Mouse (Mus musculus) embryo, embryonic 10 days (tissue): ENCODE results near the gene Pcbp2.

Source experiments
- DNase-seq: peaks from one replicate; pipeline ENCODE4 v3.0.0-alpha.2; 2015; ENCODE audit warnings: low spot score

Gene Pcbp2

DNA sequence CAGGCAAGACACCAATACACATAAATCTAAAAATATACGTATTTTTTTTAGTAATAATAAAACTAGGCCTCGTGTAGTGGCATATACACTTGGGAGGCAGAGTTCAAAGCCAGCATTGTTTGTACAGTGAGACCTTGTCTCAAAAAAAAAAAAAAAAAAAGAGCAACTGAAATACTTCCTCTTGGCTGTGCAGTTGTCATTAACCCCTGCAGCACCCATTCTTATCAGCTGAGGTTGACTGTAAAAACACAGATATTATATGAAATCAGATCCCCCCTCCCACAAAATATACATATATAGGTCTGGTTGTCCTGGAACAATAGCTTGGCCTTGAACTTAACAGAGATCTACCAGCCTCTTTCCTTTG lies 36.1 kb downstream of the Pcbp2 start:
- DNase-seq, result no peak

- no peak for DNase-seq
These were observed 36.5 kb downstream of the Pcbp2 start for GRCm38 (mm10) chr15:102506864-102507263.

DNA sequence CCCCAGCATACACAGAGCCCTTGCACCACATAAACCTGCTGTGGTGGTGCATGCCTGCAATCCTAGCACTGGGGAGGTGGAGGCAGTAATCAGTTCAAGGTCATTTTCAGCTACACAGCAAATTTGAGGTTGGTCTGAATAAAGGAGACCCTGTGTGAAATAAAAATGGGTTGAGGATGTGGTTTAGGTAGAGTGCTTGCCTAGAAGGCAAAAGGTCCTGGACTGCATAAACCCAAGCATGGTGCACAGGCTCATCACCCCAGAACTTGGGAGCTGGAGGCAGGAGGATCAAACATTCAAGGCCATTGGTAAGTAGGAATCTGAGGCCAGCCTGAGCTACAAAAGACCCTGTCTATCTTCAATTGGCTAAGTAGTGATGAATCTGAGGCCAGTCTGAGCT lies 37.2 kb downstream of the Pcbp2 start:
- DNase-seq, result no peak

GRCm38 (mm10) chr15:102508336-102508735 lies 38.0 kb downstream of the Pcbp2 start:
- no peak for DNase-seq

- DNase-seq, result no peak
These were observed 39.8 kb downstream of the Pcbp2 start for GRCm38 (mm10) chr15:102510110-102510509.

DNA sequence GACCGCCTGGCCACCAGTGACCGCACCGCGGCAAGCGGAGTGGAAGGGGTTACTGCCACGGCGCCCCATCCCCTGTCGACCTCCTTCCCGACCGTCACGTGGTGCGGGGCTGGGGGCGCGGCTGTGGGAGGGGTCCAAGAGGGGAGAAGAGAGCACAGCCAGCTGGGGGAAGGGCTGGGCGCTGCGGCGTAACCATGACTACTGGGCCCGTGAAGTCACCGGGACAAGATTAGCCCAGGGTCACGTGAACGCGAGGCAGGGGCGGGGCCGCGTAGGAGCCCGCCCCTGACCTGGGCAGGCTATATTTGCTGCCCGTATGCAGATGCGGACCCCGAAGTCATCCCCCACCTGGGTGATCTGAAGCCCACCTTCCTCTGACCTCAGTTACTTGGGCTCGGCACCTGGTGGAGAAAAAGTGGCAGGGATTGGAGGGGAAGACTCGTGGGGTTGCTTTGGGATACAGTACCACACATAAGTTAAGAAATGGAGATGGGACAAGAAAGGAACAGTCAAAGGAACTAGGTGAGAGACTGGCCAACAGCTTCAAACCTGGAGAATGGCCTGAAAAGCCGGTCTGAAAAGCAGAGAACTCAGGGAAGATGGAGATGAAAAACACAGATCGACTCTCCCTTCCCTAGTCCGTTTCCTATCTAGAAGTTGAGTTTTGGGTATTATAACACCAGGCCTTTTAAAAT lies 40.4 kb downstream of the Pcbp2 start:
- DNase-seq, result peak; percentile 96

GRCm38 (mm10) chr15:102511285-102511833 lies 41.0 kb downstream of the Pcbp2 start:
- peak; percentile 61 for DNase-seq

GRCm38 (mm10) chr15:102512010-102512409 lies 41.7 kb downstream of the Pcbp2 start:
- peak; percentile 30 for DNase-seq

DNA sequence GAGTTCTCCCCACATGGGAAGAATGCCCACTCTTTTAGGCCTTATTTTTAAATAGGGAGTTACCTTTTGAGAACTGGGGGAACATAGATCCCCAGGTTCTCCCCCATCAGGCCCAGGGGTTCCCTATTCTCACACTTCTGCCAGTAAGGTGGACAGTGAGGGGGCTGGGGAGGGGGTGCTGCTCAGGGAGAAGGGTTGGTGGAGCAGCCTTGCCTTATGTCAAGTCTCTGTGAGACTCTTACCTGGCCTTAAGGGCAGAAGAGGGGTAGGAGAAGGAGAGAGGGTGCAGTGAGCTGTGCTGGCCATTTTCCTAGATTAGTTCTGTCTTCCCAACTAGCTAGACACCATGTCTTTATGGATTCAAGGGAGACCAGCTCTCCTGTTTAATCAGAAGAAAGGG lies 42.1 kb downstream of the Pcbp2 start:
- DNase-seq, result no peak

DNA sequence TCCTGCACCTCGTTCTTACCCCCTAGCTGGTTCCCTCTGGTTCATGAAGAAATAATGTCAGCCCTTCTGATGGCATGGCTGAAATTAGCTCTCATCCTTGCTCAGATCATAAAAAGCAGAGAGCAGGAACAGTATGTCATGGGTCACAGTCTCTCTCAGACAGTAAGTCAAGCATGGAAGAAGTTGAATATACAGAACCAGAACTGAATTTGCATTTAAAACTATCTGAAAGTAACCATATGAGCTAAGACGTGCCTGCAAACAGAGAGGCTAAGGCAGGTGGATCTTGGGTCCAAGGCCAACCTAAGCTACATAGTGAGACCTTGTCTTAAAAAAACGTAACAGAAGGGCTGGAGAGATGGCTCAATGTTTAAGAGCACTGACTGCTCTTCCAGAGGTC lies 42.7 kb downstream of the Pcbp2 start:
- no peak for DNase-seq

DNA sequence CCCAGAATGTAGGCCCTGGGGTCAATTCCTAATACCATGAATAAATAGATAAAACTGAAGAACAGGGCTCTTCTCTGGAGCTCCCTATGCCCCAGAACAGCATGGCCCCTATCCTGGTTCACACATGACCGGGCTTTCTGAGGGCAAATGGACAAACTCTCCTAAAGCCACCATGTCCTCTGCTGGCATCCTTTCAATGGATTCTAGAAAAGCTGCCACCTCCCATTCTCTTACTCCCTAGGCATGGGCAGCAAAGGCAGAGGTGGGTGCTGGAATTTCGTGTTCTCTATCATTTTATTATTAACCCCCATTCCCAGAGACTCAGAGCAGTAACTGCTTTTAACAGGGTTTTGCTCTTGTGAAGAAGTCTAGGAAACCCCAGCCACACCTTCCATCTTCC lies 44.9 kb downstream of the Pcbp2 start:
- DNase-seq, result no peak

GRCm38 (mm10) chr15:102515791-102516190 lies 45.5 kb downstream of the Pcbp2 start:
- no peak for DNase-seq

DNA sequence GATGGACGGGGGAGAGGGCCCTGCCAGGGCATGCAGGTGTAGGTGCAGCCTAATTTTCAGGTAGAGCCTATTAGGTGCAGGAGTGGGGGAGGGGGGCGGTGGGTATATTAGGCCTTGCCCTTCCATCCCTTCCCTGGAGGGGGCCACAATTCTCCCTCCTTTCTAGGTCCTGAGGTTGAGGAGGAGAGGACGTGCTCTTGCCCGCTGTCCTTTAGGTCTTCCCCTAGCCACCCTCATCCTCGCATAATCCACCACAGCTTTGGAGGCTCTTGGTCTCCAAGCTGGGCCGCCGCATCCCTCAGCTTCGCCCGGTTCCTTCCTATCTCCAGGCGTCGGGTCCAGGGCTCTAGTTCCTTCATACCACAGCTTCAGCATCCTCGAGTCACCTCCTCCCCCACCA lies 46.0 kb downstream of the Pcbp2 start:
- no peak for DNase-seq

DNA sequence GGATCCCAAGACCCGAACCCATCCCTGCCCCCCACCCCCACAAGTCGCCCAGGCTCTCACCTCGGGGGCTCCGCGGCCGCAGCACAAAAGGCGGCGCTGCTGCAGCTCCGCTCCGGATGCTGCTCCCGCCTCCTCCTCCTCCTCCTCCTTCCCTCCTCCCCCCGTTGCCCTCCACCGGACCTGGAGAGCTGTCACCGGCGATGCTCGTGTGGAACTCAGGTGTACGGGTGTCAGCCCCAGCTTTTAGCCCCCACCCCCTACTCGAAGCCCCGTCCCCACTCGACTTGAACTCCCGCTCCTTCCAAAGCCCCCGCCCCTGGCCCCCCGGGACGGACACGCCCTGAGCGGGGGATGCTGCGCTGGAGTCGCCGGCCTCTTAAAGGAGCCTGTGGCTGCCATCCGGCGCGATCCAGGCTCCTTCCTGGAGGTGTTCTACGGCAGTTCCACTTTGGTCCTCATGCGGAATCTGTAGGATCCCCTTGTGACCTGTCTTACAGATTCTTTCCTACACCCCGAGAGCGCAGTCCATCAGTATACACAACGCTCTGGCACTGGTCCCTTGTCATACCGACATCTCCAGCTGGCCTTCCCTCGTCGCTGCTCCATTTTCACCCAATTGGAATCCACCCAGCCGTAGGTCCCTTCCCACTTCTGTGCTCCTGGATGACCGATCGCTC lies 46.5 kb downstream of the Pcbp2 start, which contains the start of gene Map3k12:
Gene Map3k12 (minus strand): TSS at position 337 of the 677 bp plus-strand sequence.
- peak; percentile 73 for DNase-seq

DNA sequence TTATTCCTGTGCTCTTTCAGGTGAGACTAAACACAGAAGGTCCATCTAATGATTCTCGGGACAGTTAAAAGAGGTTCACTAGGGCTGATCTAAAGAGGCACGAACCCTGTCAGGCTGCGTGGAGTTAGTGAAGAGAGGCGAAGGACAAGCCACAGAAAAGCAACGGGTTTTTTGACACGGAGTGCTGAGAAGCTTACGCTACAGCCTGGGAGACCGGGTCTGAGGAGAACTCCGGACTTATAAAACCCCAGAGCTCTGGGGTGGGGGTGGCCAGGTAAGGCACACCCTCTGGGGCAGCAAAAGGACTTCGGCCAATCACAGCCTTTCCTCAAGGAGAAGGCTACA lies 47.3 kb downstream of the Pcbp2 start:
- DNase-seq, result no peak

GRCm38 (mm10) chr15:102517976-102518858 lies 47.9 kb downstream of the Pcbp2 start, which contains the start of gene Tarbp2:
Gene Tarbp2, plus strand, starts transcription at chr15:102518192.
- peak; percentile 99 for DNase-seq

DNA sequence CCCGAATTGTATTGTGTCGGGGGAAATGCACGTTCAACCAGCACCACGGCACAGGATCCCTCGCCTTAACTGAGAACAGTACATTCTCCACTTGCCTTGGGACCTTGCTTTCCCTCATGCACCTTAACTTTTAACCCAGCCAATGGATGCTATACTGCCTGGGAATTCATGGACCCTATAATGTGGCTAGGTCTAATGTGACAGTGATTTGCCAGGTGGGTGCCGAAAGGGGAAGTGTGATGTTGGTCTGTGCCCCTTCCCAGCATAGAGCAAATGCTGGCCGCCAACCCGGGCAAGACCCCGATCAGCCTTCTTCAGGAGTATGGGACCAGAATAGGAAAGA lies 48.5 kb downstream of the Pcbp2 start:
- DNase-seq, result no peak

GRCm38 (mm10) chr15:102519211-102520141 lies 49.1 kb downstream of the Pcbp2 start:
- DNase-seq, result no peak

DNA sequence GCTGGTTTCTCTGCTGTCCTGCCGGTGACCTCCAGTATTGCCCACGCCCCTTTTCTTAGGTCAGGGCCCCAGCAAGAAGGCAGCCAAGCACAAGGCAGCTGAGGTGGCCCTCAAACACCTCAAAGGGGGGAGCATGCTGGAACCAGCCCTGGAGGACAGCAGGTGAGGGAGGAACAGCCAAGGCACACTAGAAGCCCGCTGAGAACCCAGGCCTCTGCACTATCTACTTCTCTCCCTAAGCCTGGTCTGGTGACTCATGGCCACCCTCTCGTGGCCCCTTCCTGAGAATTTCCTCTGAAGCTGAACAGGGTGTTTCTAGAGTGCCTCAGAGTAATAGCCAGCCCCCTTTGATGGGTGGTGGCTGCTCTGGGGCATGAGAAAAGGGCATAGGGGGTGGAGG lies 50.1 kb downstream of the Pcbp2 start:
- no peak for DNase-seq

DNA sequence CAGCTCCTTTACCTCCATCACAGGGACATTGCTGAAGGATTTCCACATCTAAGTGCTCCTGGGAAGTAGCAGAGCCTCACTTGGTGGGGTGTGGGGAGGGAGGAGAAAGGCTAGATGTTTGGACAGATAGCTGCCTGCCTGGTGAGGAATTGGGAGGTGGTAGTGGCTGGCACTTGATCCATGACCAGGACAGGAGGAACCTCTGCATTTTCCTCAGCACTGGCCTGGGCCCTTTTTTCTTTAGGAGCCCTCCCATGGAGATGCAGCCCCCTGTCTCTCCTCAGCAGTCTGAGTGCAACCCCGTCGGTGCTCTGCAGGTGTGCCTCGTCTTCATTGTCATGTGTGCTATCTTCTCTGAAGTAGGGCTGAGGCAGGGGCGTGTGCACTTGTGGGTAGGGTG lies 51.1 kb downstream of the Pcbp2 start:
- DNase-seq, result no peak

GRCm38 (mm10) chr15:102524892-102525485 lies 54.6 kb downstream of the Pcbp2 start, which contains the start of gene Npff:
Gene Npff, minus strand, starts transcription at chr15:102524942.
- peak; percentile 90 for DNase-seq
